Mouse (Mus musculus) brain, embryonic 14.5 days (tissue): ENCODE data around the gene Med31. TPM values are rescaled to one million over a fixed set of nuclear protein-coding genes. Genes with fewer than 3 reads are reported as not detected.

Experiments used
- DNase-seq: peaks from one replicate; pipeline ENCODE4 v3.0.0-alpha.2; 2011; ENCODE audit warnings: low read depth
- CTCF ChIP-seq: fragments of 200-500 bp; IDR thresholded peaks from 2 replicates; pipeline ENCODE4 v1.5.1; 2012; ENCODE audit warnings: inconsistent platforms, mild to moderate bottlenecking, moderate library complexity, borderline replicate concordance; ENCODE audit not compliant: insufficient read depth, insufficient read length; ENCODE audit errors: extremely low read depth
- POLR2A ChIP-seq: fragments of 200-500 bp; IDR thresholded peaks from 2 replicates; pipeline ENCODE4 v1.6.1; 2012; ENCODE audit warnings: mild to moderate bottlenecking, inconsistent platforms, borderline replicate concordance; ENCODE audit not compliant: poor library complexity, insufficient read depth, insufficient read length, severe bottlenecking; ENCODE audit errors: extremely low read depth
- polyA plus RNA-seq: library from polyadenylated mRNA; depleted of rRNA; stranded (reverse); fragments of >200 nt; gene quantifications from 2 replicates; pipeline ENCODE4 v1.2.3, GENCODE M21; 2012

The Med31 gene
- polyA plus RNA-seq, 1 experiment = 33.8 TPM

DNA sequence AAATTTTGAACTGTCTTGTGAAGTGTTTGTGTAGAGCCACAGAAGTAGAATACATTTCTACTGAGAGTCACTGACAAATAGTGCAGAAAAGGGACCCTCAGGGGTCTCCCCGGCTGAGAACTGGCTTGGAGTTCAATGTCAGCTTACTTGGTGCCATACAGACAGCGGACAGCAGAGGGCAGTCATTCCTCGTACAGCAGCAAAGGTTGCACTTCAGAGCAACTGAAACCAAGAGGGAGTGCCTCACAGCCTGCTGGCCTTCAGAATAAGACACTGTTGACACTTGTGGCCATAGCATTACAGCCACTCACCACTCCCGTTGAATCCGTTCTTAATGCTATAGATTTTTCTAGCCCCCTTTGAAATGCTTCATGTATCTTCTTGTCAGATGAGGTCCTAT lies 9.5 kb upstream of the Med31 start:
- TF ChIP-seq CTCF (peak; percentile 90), POLR2A (no peak)
- DNase-seq = peak; percentile 87

DNA sequence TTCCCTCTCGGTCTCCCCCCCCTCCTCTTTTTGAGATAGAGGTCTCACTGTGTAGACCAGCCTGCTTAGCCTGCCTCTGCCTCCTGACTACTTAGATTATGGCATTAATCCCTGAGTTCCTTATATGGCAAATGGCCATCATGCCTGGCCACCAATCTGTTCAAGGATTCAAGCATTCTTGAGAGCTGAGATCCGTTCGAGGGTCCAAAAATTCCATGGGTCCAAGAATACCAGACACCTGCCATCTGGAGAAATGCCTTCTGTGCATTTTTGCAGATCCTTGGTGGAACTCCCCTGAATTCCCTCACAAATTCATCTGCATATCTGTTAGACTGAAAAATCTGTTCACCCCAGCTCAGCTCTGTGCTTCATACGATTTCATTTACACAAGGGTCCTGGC lies 8.0 kb upstream of the Med31 start:
- no peak for DNase-seq
- TF ChIP-seq POLR2A (no peak), CTCF (no peak)

DNA sequence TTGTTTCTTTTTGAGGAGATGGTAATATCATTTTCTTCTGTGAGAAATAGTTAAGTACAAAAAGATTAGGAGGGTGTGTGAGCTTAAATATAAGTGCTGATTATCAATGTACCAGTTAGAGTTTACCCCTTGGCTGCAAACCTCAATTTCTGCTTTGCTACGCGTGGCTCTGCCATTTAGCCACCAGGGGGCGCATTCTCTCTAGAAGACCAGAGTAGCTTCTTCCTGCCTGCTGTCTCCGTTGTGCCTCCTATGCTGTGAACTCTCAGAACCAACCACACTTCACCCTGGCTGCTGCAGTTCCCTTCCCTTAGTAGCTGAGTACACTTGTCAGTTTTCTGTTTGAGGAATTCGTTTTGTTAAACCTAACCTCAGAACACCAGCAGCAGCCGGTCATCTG lies 5.9 kb upstream of the Med31 start:
- TF ChIP-seq CTCF = peak; percentile 92
- TF ChIP-seq POLR2A = no peak
- peak; percentile 80 for DNase-seq

DNA sequence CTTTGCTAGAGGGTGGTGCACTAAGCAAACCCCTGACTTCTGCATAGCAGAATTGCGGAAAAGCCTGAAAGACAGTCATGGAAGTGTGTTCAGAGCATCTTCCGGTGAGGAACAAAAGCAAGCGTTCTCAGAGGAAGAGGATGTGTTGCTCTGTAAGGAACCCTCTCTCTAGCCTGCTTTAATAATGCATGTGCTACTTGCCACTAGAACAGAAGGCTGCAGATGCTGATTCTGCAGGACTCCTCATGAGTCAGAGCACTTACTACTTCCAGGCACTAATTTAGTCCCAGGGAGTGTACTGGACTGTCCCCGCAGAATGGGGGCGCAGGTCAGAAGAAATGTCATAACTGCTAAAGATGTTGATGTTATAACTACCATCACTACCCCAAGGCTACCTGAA lies 1.7 kb upstream of the Med31 start:
- DNase-seq = no peak
- TF ChIP-seq CTCF (no peak), POLR2A (no peak)

DNA sequence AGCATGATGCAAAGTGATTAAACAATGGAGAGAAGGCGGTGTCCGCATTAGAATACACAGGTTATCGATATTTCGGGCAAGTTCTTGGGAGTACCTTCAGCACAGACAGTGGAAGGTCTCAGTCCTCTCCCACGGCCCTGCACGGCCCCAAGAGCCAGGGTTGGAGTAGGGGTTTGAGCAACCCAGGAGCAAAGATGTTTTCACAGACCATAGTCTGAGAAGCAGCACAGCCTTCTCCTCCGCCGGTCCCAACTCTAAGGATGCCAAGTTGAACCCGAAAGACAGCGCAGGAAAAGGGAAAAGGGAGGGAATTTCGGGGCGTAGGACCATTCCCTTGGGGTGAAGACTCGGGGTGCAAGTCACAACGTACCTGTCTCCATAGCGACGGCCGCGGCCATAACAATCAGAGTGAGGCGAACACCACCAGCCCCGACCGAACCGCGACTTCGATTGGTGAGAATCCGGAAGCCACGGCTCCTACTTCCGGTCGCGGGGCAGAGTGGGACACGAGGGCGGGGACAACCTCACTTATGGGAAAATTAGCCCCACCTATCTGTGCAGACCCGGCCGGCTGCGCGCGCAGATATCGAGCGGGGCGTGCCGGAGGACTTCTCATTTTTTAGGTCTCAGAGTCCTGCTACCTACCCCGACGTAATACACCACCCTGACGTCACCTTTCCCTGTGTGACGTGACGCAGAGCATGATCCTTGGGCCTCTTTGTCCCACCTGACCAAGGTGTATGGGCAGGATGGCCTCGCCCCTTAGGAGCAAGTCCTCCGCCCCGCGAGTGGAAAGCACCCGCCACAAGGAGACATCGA lies 592 bp downstream of the Med31 start:
- peak; percentile 99 for DNase-seq
- TF ChIP-seq POLR2A = peak; percentile 41; the same call in 1 of the 2 replicates
- TF ChIP-seq CTCF = no peak

DNA sequence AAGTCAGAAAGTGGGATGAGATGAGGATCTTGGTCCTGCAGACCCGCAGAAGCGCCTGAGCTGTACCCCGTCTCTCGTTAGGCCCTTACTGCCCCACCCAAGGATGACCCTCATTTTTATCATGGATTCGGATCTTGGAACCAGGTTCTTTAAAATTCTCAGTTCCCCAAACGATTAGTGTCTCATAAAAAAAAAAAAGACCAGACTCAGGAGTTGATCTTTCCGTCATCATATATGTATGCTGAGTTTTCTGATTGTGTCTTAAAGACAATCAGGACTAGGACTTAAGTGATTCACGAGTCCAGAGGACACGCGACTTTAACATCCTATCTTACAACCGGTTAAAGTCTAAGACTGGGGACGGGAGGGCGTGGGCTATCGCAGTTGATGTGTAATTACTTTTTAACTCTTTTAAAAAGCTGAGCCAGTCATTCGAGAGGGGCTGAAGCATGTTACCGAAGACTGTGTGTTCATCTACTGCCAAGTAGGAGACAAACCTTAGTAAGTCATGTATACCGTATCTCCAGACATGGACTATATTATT lies 7.5 kb downstream of the Med31 start:
- TF ChIP-seq POLR2A (no peak), CTCF (no peak)
- no peak for DNase-seq

DNA sequence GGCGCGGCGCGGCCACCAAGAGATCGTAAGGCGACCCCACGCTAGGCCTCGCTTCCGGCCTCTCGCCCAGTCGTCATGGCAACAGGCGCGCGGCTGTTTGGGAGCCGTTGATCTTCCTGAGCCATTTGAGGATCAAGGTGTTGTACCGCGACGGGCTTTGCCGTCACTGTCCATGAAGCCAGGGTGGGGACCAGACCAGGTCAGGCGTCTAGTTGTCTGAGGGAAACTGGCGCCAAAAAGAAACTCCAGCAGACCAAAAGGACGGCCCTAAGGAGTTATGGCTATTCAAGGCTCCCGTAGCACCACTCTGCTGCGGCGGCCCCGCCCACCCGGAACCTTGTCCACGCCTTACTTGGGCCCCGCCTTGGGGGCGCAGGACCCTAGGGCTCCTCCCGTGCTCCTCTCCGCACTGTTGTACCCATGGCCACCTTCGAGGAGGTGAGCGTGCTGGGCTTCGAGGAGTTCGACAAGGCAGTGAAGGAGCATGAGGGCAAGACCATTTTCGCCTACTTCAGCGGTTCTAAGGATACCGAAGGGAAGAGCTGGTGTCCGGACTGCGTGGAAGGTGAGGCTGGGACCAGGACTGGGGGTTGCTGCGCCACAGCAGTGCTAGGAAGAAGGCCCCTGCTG lies 8.1 kb downstream of the Med31 start, which contains the start of the genes 4933427D14Rik and Txndc17:
4933427D14Rik (minus strand) TSS at position 256 of the 630 bp plus-strand sequence.
Txndc17 (plus strand) TSS at position 344 of the 630 bp plus-strand sequence.
- peak; percentile 94 for DNase-seq
- TF ChIP-seq CTCF (no peak), POLR2A (peak; percentile 23; the same call in 1 of the 2 replicates)

DNA sequence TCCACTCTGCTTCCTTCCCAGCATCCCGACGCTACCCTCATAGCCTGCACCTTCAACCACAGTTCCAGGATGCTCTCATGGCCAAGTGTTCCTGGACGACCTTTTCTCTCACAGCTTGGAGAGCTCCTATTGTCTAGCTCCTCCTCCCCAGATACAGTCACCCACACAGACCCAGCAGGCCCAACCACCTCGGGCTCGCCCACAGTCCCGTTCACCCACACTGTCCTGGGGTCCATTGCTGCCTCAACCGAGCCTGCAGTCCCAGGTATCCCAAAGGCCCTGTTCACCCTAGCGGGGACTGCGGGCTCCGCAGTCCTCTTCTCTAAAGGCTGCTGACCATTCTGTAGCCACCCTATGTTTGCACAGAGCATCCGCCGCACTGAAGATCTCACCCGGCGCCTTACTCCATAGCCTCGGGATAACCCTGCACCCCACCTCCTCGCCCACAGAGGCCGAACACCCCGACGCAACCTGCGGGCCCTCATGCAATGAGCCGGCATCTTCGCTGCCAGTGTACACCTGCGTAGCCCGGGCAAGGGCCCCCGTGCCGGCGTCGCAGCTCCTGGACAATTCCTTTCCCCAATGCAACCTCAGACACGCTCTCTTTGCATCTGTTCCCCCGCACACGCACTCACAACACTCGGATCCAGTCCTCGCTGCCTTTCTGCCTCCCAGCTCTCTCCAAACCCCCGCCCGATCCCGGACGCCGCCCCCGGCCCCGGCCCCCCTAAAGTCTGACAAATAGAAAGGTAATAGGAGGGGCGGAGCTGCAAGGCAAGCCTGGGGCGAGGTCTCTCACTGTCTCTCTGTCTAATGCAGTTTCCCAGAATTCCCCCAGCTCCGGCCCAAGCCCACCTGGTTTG lies 8.8 kb downstream of the Med31 start, which contains the start of gene Gm43951:
Gm43951 (minus strand) TSS at position 500 of the 863 bp plus-strand sequence.
- TF ChIP-seq CTCF (peak; percentile 41; the same call in 1 of the 2 replicates), POLR2A (no peak)
- no peak for DNase-seq

DNA sequence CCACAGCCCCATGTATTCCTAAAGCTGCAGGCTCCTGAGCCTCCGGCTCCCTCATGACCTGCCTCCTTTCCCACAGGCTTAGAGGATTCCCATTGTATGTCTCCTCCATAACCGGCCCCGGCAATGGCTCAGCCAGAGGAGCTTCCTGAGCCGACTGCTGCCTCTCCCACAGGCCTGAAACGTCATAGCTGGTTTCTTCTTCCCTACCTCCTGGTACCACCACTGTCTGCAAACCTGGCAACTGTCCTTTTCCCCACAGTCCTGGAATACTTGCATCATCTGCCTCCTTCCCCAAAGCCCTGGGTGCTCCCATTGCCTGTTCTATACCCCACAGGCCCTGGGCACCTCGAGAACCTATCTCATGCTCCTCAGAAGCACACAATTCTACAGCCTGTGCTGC lies 10.1 kb downstream of the Med31 start:
- DNase-seq = no peak
- TF ChIP-seq CTCF (no peak), POLR2A (no peak)

DNA sequence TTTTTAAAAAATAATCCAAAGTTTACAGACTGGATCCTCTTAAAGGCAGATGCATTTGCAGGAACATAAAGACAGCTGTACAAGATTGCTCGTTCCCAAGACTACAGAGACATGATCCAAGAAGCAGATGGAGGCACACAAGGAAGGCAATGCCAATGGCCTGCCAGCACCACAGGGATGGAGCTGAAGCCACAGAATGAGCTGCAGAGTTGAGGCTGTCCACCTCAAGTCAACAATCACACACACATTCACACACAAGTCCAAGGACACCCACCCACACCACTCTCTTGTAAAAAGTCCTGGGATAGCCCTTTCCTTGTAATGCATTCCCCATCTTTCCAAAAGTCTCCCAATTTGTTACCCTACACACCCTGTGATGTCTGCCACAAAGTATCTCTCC lies 12.0 kb downstream of the Med31 start:
- no peak for DNase-seq
- TF ChIP-seq POLR2A (no peak), CTCF (no peak)

DNA sequence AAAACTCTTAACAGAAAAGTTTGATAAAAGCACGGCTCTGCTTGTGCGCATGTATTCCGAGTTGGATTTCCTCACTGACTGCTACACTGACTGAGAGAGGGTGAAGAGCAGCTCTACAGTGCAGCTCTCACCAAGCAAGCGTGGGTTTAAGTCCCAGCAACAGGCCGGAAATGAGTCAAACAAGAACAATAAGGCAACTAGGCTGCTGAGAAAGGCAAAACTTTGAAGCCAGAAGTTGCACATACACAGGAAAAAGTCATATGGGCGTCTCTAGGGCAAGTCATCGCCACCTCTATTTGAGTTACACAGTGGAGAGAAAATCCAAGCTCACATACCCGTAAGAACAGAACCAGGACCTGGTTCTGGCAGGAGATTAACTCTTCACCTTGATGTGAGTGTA lies 18.9 kb downstream of the Med31 start:
- TF ChIP-seq CTCF = no peak
- TF ChIP-seq POLR2A = no peak
- DNase-seq = no peak

DNA sequence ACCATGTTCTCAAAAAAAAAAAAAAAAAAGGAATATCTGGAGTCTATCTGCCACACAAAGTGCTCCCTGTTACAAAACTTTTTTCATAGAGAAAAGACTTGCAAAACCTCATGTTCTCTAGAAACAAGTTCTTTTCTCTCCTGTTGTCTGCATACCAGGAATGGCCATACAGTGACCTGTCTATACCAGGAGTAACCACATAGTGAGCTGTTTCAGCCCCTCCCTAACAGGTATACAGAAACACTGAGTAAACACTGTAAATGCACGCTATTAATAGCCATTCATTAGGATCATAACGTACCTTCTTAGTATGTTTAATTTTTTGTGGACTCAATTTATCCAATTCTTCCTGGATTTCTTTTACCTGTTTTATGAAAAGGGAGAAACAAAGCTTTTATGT lies 21.1 kb downstream of the Med31 start:
- TF ChIP-seq POLR2A (no peak), CTCF (no peak)
- DNase-seq = no peak
